Mouse (Mus musculus) C2C12 (cell line): ENCODE results near the gene Mup14. TPM values are rescaled to one million over a fixed set of nuclear protein-coding genes. Genes with fewer than 3 reads are reported as not detected.
"Not testable (repeated sequence)": the region's sequence is repeated elsewhere in the genome, so short reads cannot be mapped to it uniquely, and the experiment has no call there.

Source experiments
- H3K27me3 ChIP-seq: one replicate; pipeline ENCODE4 v1.6.1; 2011; ENCODE audit not compliant: control insufficient read depth, insufficient read depth, insufficient read length
- H3K36me3 ChIP-seq: one replicate; pipeline ENCODE4 v1.6.1; 2011; ENCODE audit not compliant: control insufficient read depth, insufficient read depth
- H3K4me3 ChIP-seq: one replicate; pipeline ENCODE4 v1.5.1; 2011; ENCODE audit warnings: mild to moderate bottlenecking, control low read depth; ENCODE audit not compliant: poor library complexity, insufficient read depth, severe bottlenecking
- H3K79me2 ChIP-seq: one replicate; pipeline ENCODE4 v1.6.1; 2011; ENCODE audit not compliant: control insufficient read depth, insufficient read depth
- H3K79me3 ChIP-seq: one replicate; pipeline ENCODE4 v1.6.1; 2011; ENCODE audit warnings: low read depth, control low read depth
- H3ac ChIP-seq: one replicate; pipeline ENCODE3; 2011; ENCODE audit warnings: low read depth; ENCODE audit not compliant: control insufficient read depth, insufficient read length
- long read RNA-seq, 2 experiments: library from polyadenylated mRNA; unstranded; transcript quantifications; one replicate each; pipeline ENCODE4 v2.0.0; 2019 to 2020
- polyA plus RNA-seq: library from polyadenylated mRNA; unstranded; fragments of >200 nt; fragmentation: generic; extraction: Trizol; gene quantifications from one replicate; pipeline ENCODE4 v1.2.1, GENCODE M21; 2012; ENCODE audit warnings: missing spikeins

Mup14 gene
- not detected for polyA plus RNA-seq
- long read RNA-seq, experiment 1, result 0 reads
- long read RNA-seq, experiment 2, result 0 reads

DNA sequence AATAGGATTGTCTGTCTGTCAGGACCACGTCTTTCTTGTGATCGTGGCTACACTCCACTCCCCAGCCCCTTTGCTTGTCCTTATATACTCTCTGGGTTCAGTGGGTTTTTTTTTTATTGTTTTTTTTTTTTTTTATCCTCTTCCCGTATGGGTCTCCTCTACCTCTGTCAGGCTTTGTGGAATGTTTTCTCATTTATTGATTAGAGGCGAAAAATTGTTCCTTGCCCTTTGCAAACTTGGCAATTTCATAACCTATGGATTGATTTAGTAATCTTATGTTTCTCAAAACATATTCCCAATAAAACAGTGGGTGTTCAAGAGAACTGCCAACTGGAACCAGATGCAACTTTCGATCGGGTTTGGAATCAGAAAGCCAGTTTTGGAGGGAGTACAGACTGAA, at the start of gene Mup14:
Gene Mup14 (minus strand): TSS at position 101 of the 400 bp plus-strand sequence.
- not testable (repeated sequence) for H3K36me3 ChIP-seq, H3K79me2 ChIP-seq, H3K4me3 ChIP-seq, H3ac ChIP-seq, H3K27me3 ChIP-seq, H3K79me3 ChIP-seq

GRCm38 (mm10) chr4:61338108-61338507, 34.3 kb upstream of the Mup14 start:
- H3K36me3 ChIP-seq, H3K4me3 ChIP-seq, H3K79me3 ChIP-seq, H3K27me3 ChIP-seq, H3K79me2 ChIP-seq, H3ac ChIP-seq: not testable (repeated sequence)

Other genes starting within 250 kb of the Mup14 start
- gene Mup13, start 75.7 kb downstream of the Mup14 start, polyA plus RNA-seq, result not detected
- not detected for gene Mup15, start 135.7 kb upstream of the Mup14 start, polyA plus RNA-seq
- gene Mup16, start 215.5 kb upstream of the Mup14 start, polyA plus RNA-seq, result not detected